Mouse (Mus musculus): ENCODE measurements around the gene Dact2. TPM values are rescaled to one million over a fixed set of nuclear protein-coding genes. Genes with fewer than 3 reads are reported as not detected.

Gene Dact2
- total RNA-seq (2021): 1 to 10 TPM; 2.0 to 2.7 TPM
- long read RNA-seq, experiment 1, partial matches to known transcripts: 0 of 2 reads
- long read RNA-seq, experiment 1, other reads (novel, unspliced or antisense): 2 of 2 reads
- long read RNA-seq, experiment 2, partial matches to known transcripts: 0 of 1 reads
- long read RNA-seq, experiment 2, other reads (novel, unspliced or antisense): 1 of 1 reads

DNA sequence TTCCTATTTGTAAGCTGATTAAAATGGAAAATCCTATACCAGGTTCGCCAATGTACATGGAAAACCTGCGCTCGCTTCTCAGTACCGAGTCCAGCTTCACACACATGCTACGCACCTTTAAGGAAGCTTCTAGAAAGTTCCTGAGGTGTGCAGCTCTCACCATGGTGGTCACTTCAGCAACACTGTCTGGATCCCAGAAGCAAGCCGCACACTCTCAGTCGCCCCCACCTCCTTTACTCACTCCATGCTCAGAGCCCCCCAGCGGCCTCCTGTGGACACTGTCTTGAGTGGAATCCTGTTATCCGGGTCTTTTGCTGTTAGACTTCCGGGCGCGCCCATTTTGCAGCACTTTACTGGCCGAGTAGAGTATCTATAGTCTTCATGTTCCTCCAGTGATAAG, at the start of gene Dact2:
Dact2 (minus strand) TSS at position 244 of the 400 bp plus-strand sequence.
- intact Hi-C loops (cut with DNase I): no loop called here
- no peak for DNase-seq

- peak; percentile 45 to 49 for DNase-seq
- intact Hi-C loops (cut with DNase I): no loop called here
Observed at GRCm38 (mm10) chr17:14252456-14252855, 48.4 kb upstream of the Dact2 start.

DNA sequence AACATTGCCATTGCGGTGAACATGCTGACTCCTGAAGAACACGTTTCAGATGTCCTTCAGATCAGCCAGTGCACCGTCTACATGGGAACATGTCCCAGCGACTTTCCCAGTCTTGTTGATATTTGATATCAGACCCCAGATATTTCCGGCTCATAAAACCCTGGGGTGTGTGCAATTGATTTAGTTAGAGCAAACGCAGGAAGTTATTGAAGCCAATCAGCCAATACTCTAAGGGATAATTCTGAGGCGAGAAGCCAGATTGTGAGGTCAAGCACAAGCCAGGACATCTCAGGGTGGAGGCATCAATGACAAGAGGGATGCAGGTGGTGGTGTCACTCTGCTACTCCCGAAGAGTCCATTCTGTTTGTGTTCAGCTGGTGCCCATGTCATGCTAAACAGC, 46.3 kb upstream of the Dact2 start:
- DNase-seq: no peak
- intact Hi-C loops (cut with DNase I): no loop called here

- DNase-seq: no peak
- intact Hi-C loops (cut with DNase I): no loop called here
Observed at GRCm38 (mm10) chr17:14249595-14249994, 45.5 kb upstream of the Dact2 start.

- intact Hi-C loops (cut with DNase I): no loop called here
- DNase-seq: no peak
Observed at GRCm38 (mm10) chr17:14247931-14248330, 43.8 kb upstream of the Dact2 start.

DNA sequence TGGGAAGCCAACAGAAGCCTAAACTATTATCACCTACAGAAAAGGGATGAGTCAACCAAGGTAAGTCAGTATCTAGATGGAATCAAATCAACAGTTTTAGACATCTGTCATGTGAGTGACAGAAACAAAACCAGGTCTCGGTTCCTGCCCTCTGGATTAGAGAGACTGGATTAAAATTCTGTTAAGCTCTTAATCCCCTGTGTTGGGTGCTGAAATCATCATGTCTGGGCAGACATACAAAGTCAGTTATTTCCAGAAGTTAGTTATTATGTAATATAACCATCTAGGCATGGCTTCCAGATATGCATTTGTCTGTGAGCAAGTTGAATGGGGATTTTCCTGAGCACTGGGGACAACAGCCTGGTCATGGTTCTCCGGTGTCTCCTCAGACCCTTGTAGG, 42.2 kb upstream of the Dact2 start:
- no peak for DNase-seq
- intact Hi-C loops (cut with DNase I): no loop called here

- DNase-seq: peak; percentile 71 to 78
- intact Hi-C loops (cut with DNase I): no loop called here
Observed at GRCm38 (mm10) chr17:14244195-14244965, 40.3 kb upstream of the Dact2 start.

- intact Hi-C loops (cut with DNase I): no loop called here
- DNase-seq: no peak
Observed at GRCm38 (mm10) chr17:14242634-14243033, 38.5 kb upstream of the Dact2 start.

DNA sequence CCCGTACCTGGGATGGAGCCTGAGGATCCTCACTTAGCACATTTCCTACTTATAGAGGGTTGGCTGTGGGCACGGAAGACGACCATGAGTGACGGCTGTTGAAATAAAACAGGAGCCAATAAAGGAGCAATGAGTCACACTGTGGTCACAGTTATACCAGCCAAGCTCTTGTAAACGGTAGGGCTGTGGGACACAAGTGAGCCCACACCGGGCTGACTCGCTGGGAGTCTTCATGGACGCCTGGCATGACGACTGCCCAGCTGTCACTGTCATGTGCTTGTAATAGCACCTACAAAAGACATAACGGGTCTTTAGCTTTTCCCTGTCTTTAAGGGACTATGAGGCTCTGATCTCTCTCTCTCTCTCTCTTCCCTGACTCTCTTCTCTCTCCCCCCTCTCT, 35.9 kb upstream of the Dact2 start:
- intact Hi-C loops (cut with DNase I): no loop called here
- no peak for DNase-seq

GRCm38 (mm10) chr17:14237134-14237533, 33.0 kb upstream of the Dact2 start:
- no peak for DNase-seq
- intact Hi-C loops (cut with DNase I): no loop called here

GRCm38 (mm10) chr17:14234774-14235389, 30.8 kb upstream of the Dact2 start:
- DNase-seq: no peak
- intact Hi-C loops (cut with DNase I): loop anchor here (2.0 to 5.0 kb wide), 2 partner anchors 177 to 284 kb away; no protein-coding TSS in a partner anchor

GRCm38 (mm10) chr17:14233658-14234057, 29.6 kb upstream of the Dact2 start:
- intact Hi-C loops (cut with DNase I): loop anchor here (1.0 to 5.0 kb wide), 3 partner anchors 55 to 285 kb away; no protein-coding TSS in a partner anchor
- DNase-seq: no peak

DNA sequence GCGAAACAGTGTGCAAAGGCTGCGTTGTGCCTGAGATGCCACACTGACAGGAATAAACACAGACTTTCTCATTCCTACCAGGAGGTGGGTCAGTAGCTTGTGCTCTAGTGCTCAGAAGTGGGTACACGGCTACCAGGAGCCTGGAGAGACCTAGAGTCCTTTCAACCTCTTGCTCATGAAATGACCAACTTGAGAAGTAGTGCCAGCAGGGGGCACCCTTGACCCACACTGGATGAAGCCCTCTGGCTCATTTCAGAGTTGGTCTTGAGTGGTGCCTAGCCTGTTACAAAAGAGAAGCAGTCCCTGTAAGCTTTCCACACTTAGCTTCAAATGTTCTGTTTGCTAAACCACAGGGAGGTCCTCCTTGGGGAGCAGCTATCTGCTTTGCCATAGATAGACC, 28.5 kb upstream of the Dact2 start:
- intact Hi-C loops (cut with DNase I): loop anchor here (1.0 to 5.0 kb wide), 2 partner anchors 56 to 180 kb away; no protein-coding TSS in a partner anchor
- DNase-seq: peak; percentile 74 to 78

DNA sequence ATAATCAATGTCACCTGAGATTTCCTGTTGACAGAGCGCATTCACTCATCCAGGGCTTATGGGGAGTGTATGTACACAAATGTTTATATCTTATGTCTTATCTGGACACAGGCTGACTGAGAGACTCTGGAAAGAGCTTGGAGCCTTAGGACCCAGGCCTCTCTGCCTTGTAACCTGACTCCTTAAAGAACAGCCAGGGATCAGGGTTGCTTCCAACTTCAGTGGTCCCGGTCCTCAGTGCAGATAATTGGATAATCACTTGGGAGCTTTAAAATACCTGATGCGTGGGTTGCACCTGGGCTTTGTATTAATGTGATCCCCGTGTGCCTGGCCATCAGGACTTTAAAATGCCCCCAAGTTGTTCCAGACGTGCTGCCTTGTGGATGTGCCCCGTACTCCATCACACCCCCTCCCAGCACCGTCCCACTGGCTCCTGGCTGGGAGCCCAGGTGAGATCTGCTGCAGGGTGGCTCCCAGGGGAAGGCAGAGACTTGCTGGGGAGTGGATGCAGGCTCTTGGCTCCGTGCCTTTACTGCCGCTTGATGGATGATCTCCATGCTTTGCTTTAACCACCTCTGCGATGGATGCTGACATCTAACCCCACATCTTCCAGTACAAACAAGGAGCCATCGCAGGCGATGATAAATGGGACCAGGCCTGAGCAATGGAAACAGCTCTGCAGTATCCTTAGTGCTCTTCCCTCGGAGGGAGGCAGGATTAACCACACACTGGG, 26.8 kb upstream of the Dact2 start:
- no peak for DNase-seq
- intact Hi-C loops (cut with DNase I): loop anchor here (5.0 kb wide), 1 partner anchor 181 kb away; no protein-coding TSS in a partner anchor

GRCm38 (mm10) chr17:14228381-14228780, 24.3 kb upstream of the Dact2 start:
- DNase-seq: no peak
- intact Hi-C loops (cut with DNase I): loop anchor here (5.0 kb wide), 1 partner anchor 694 kb away; no protein-coding TSS in a partner anchor

DNA sequence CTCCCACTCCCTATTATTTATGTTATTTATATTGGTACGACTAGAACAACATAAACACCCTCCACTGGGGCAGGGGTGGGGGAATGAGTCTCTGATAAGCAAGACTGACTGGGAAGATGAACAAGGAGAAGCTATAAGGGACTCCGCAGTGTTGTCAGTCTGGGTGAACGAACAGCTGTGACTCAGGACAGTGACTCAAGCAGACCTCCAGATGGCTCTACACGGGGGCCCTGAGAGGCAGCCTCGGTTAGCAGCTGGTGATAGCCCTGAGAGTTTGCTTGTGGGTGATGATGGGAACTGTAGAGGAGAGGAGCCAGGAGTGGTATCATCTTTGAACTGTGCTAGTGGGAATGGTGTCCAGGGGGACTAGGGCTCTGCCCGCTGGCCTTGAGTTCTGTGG, 23.5 kb upstream of the Dact2 start:
- DNase-seq: no peak
- intact Hi-C loops (cut with DNase I): loop anchor here (5.0 kb wide), 1 partner anchor 695 kb away; no protein-coding TSS in a partner anchor

GRCm38 (mm10) chr17:14226778-14227177, 22.7 kb upstream of the Dact2 start:
- no peak for DNase-seq
- intact Hi-C loops (cut with DNase I): loop anchor here (5.0 kb wide), 1 partner anchor 696 kb away; no protein-coding TSS in a partner anchor

- intact Hi-C loops (cut with DNase I): loop anchor here (5.0 kb wide), 1 partner anchor 696 kb away; no protein-coding TSS in a partner anchor
- DNase-seq: no peak
Observed at GRCm38 (mm10) chr17:14225982-14226652, 22.0 kb upstream of the Dact2 start.

DNA sequence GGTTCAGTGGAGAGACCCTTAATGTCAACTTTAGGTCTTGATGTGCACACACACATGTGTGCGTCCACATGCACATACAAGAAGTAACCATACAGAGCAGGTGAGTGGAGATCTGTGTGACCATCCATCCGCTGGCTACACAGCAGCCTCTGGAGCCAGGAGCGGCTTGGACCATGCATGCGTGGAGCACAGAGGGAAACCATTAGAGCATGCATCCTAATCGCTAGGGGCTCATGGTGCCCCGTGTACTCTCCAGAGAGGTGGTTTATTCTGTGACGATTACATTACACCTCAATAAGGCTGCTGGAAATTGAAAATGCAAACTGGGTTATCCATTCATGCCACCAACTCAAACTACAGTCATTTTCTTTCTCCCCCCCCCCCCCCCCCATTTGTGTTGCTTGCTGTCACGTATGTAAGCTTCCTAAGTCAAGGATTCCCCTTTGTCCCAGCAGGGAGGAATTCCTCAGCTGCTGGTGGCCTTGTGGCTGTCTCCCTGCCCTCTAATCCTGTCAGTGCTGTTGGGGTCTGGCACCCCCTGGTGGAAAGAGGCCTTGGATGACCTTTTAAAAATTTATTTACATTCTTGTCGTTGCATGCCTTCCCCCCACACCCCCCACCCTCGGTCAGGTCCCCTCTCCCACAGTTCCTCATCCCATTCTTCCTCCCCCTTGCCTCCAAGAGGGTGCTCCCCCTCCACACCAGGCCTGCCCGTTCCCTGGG, 17.9 kb upstream of the Dact2 start:
- no peak for DNase-seq
- intact Hi-C loops (cut with DNase I): loop anchor here (5.0 kb wide), 1 partner anchor 685 kb away; no protein-coding TSS in a partner anchor

Data from gastrocnemius, postnatal 36 days (tissue).